Comparison of ENCODE assay signal across 25 mouse cellular contexts in the genomic region with DNA sequence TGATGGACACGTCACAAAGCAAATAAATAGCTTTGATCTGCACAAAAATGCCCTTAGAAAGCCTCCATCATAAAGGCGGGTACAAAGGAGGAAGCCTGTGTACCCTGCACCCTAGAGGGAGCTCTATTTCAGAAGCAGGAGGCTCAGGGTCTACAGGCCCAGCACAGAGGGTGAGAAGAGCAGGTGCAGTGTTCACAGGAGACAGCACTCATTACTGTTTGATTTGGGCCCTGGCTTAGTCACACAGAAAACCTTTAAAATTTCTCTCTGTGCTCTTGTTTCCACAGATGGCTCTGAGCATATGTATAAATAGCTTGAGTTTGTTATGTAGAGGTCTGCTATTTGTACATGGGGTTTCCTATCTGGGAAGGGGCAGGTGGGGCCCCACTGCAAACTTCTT.
DNase-seq lines count a peak whose midpoint lies in the region; ATAC-seq and TF ChIP-seq lines count a peak whose summit lies in the region.
"Had no signal": no experiment of that assay in that cellular context is flagged by ENCODE, and none has a peak within 500 bp of the region (broad histone marks: within the 10 kb centered on the region; RNA-seq: fewer than 3 reads in every experiment).

No protein-coding gene starts in this region.

- DNase-seq in heart, embryonic 10.5 days (ENCODE audit: low spot score) = peak; percentile 59
- no peak for DNase-seq in heart, postnatal 25 days (ENCODE audit: low spot score)
- DNase-seq in A20 (ENCODE audit: low read depth, low spot score) = peak; percentile 52
- DNase-seq in brain, embryonic 14.5 days (ENCODE audit: low read depth) = peak; percentile 54
- peak; percentile 31 to 54 for DNase-seq in thymus, postnatal 10 days (ENCODE audit: low spot score in 2 of 2)
- no peak for DNase-seq in embryo, embryonic 10.5 days (ENCODE audit: low spot score)
- DNase-seq in neural tube, embryonic 10.5 days (ENCODE audit: extremely low spot score, low spot score) = no peak
- DNase-seq: adrenal gland, adult 2 months; B cell, adult 2 months; cerebellum, adult 9-11 months; gastrocnemius, postnatal 10 days; kidney, adult 9 months; kidney, postnatal 25 days; left cerebral cortex, postnatal 4 days; lung, postnatal 4 days; right cerebral cortex, postnatal 14 days; spleen, adult 18-20 months had no signal

- H3K4me3 ChIP-seq in heart, embryonic 10.5 days = no peak overlapping the region
- H3K4me3 ChIP-seq: embryonic facial prominence, embryonic 10.5 days; hindbrain, embryonic 10.5 days; intestine, embryonic 15.5 days; limb, embryonic 15.5 days; liver, embryonic 15.5 days; neural tube, embryonic 12.5 days had no signal

- intact Hi-C loops in heart, postnatal 25 days (cut with DNase I) = no loop called here

- TF ChIP-seq CTCF in brain, embryonic 14.5 days (IDR thresholded peaks at IDR 0.05; ENCODE audit: borderline replicate concordance, extremely low read depth, insufficient read depth, insufficient read length) = no peak

- no peaks in the 10 kb centered on the region for H3K4me1 ChIP-seq in heart, embryonic 10.5 days
- H3K4me1 ChIP-seq: intestine, embryonic 15.5 days; liver, embryonic 15.5 days; neural tube, embryonic 12.5 days had no signal

- no peak for ATAC-seq in cerebellum, adult (ENCODE audit: insufficient number of reproducible peaks, low FRiP score, low TSS enrichment)
- ATAC-seq: hindbrain, embryonic 16.5 days; intestine, embryonic 15.5 days had no signal

- no peak for TF ChIP-seq POLR2A in brain, embryonic 14.5 days (IDR thresholded peaks at IDR 0.05; ENCODE audit: borderline replicate concordance, extremely low read depth, insufficient read depth, insufficient read length, poor library complexity, severe bottlenecking)

- H3K27ac ChIP-seq in heart, embryonic 10.5 days = no peak overlapping the region
- H3K27ac ChIP-seq: embryonic facial prominence, embryonic 10.5 days; hindbrain, embryonic 10.5 days; intestine, embryonic 15.5 days; limb, embryonic 15.5 days; liver, embryonic 15.5 days; neural tube, embryonic 12.5 days had no signal

- no peaks in the 10 kb centered on the region for H3K9me3 ChIP-seq in heart, embryonic 10.5 days
- H3K9me3 ChIP-seq: embryonic facial prominence, embryonic 10.5 days; hindbrain, embryonic 10.5 days; intestine, embryonic 15.5 days; limb, embryonic 15.5 days; liver, embryonic 15.5 days; neural tube, embryonic 12.5 days had no signal

- no peaks in the 10 kb centered on the region for H3K36me3 ChIP-seq in heart, embryonic 10.5 days
- H3K36me3 ChIP-seq: embryonic facial prominence, embryonic 10.5 days; hindbrain, embryonic 10.5 days; intestine, embryonic 15.5 days; limb, embryonic 15.5 days; liver, embryonic 15.5 days; neural tube, embryonic 12.5 days had no signal

- 66% methylated on average over 2 of the region's 2 CpGs for WGBS in heart, embryonic 10.5 days

- H3K27me3 ChIP-seq in heart, embryonic 10.5 days (ENCODE audit: insufficient read depth, poor library complexity, severe bottlenecking) = no peaks in the 10 kb centered on the region; the same call in 1 of the 2 replicates
- H3K27me3 ChIP-seq: intestine, embryonic 15.5 days; limb, embryonic 15.5 days; liver, embryonic 15.5 days; neural tube, embryonic 12.5 days had no signal

Comparison
In these comparisons a context has a peak if more than half of its experiments do, and no peak if none do; other contexts are left out.
1. DNase-seq: peak in heart, embryonic 10.5 days (single experiment), A20 (single experiment), brain, embryonic 14.5 days (single experiment) and thymus, postnatal 10 days (2 of 2); none in heart, postnatal 25 days (single experiment), embryo, embryonic 10.5 days (single experiment) and neural tube, embryonic 10.5 days (single experiment).